Mouse (Mus musculus) limb, embryonic 14.5 days (tissue): ENCODE measurements at regions not wholly inside any gene's neighbourhood (a gene's known extent, or its start where the extent isn't known, plus 50 kb on each side); places are given as distances from the start of the nearest gene placed in this dataset.

Experiments
- ATAC-seq: fragments of 200-750 bp; cut with Nextera tagmentation; 2 replicates; pipeline ENCODE4 v1.8.0; 2017; ENCODE audit warnings: low read depth, moderate number of reproducible peaks, moderate TSS enrichment; ENCODE audit not compliant: low FRiP score
- DNase-seq: peaks from one replicate; pipeline ENCODE4 v3.0.0-alpha.2; 2015; ENCODE audit warnings: low spot score
- H3K27ac ChIP-seq: fragments of 300-500 bp; sonication (generic); replicated peaks from 2 replicates; pipeline ENCODE4 v1.5.1; 2014; ENCODE audit warnings: low read depth, mild to moderate bottlenecking, low read length, moderate library complexity, mixed read lengths
- H3K27me3 ChIP-seq: fragments of 300-500 bp; sonication (generic); 2 replicates; pipeline ENCODE4 v1.6.1; 2014; ENCODE audit warnings: low read length, mixed read lengths; ENCODE audit not compliant: control insufficient read depth, insufficient read depth
- H3K36me3 ChIP-seq: fragments of 300-500 bp; sonication (generic); 2 replicates; pipeline ENCODE4 v1.6.1; 2014; ENCODE audit warnings: mild to moderate bottlenecking, low read length, moderate library complexity, mixed read lengths; ENCODE audit not compliant: control insufficient read depth, insufficient read depth
- H3K4me1 ChIP-seq: fragments of 300-500 bp; sonication (generic); 2 replicates; pipeline ENCODE4 v1.6.1; 2014; ENCODE audit warnings: antibody characterized with exemption, low read length, mixed read lengths; ENCODE audit not compliant: control insufficient read depth, insufficient read depth
- H3K4me2 ChIP-seq: fragments of 300-500 bp; sonication (generic); replicated peaks from 2 replicates; pipeline ENCODE4 v1.6.1; 2014; ENCODE audit warnings: low read depth, mild to moderate bottlenecking, low read length, moderate library complexity; ENCODE audit not compliant: severe bottlenecking
- H3K4me3 ChIP-seq: fragments of 300-500 bp; sonication (generic); replicated peaks from 2 replicates; pipeline ENCODE4 v1.5.1; 2014; ENCODE audit warnings: low read length
- H3K9ac ChIP-seq: fragments of 300-500 bp; sonication (generic); 2 replicates; pipeline ENCODE4 v1.6.1; 2014; ENCODE audit warnings: mild to moderate bottlenecking, low read depth, low read length, moderate library complexity; ENCODE audit not compliant: severe bottlenecking
- H3K9me3 ChIP-seq: fragments of 300-500 bp; sonication (generic); 2 replicates; pipeline ENCODE4 v1.6.1; 2016; ENCODE audit warnings: low read length; ENCODE audit not compliant: control insufficient read depth
- POLR2A ChIP-seq: fragments of 200-500 bp; IDR thresholded peaks from 2 replicates; pipeline ENCODE4 v1.8.0; 2012; ENCODE audit warnings: inconsistent platforms, mild to moderate bottlenecking, moderate library complexity, borderline replicate concordance; ENCODE audit not compliant: insufficient read depth, insufficient read length; ENCODE audit errors: extremely low read depth
- WGBS: fragments of 180-500 bp; shearing (Covaris S2); extraction: QIAGEN DNeasy Blood & Tissue Kit; methylation state at CpG from one replicate; pipeline ENCODE4 v1.1.7; 2014; 5-methylcytosine and 5-hydroxymethylcytosine counted together

DNA sequence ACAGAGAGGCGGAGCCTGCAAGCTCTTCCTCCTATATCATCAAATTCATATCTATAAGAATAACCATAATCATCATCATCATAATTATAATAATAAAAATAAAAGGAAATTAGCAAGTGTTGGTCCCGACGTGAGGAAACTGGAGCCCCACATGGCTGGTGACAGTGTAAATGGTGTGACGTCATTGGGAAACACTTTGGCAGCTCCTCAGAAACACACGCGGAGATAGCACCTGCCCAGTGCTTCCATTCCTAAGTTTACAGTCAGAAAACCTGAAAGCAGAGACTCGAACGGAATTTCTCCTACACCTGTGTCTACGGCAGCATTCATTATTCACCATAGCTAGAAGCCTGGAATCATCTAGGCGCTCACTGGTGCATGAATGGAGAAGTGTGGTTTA is 115.2 kb upstream of the 1700012A03Rik start:
- Histone ChIP-seq H3K9ac (no peak overlapping the region), H3K4me1 (peaks cover 9% of the 10 kb centered on the region; the same call in 1 of the 2 replicates), H3K27ac (no peak overlapping the region), H3K4me2 (no peak overlapping the region), H3K4me3 (no peak overlapping the region), H3K36me3 (no peaks in the 10 kb centered on the region), H3K9me3 (no peaks in the 10 kb centered on the region), H3K27me3 (0 out of 2 replicates have a peak, but pooled peaks cover 5% of the 10 kb centered on the region)
- WGBS: 81% methylated on average over 10 of the region's 10 CpGs
- TF ChIP-seq POLR2A: no peak
- DNase-seq (no peak), ATAC-seq (no peak)

- H3K4me3 ChIP-seq: no peak overlapping the region
- no peak for TF ChIP-seq POLR2A
- H3K9ac ChIP-seq: no peak overlapping the region
- H3K9me3 ChIP-seq: no peaks in the 10 kb centered on the region
- ATAC-seq (no peak), DNase-seq (no peak)
- no peak overlapping the region for H3K4me2 ChIP-seq
- H3K36me3 ChIP-seq: no peaks in the 10 kb centered on the region
- 68% methylated on average over 8 of the region's 8 CpGs for WGBS
- peaks cover 9% of the 10 kb centered on the region; the same call in 1 of the 2 replicates for H3K4me1 ChIP-seq
- H3K27me3 ChIP-seq: 0 out of 2 replicates have a peak, but pooled peaks cover 3% of the 10 kb centered on the region
- no peak overlapping the region for H3K27ac ChIP-seq
Measured at GRCm38 (mm10) chr6:31933956-31934355, 116.1 kb upstream of the 1700012A03Rik start.

GRCm38 (mm10) chr6:31933364-31933763 is 116.7 kb upstream of the 1700012A03Rik start:
- Histone ChIP-seq H3K27ac (no peak overlapping the region), H3K4me3 (no peak overlapping the region), H3K9ac (no peak overlapping the region), H3K36me3 (no peaks in the 10 kb centered on the region), H3K9me3 (no peaks in the 10 kb centered on the region), H3K27me3 (no peaks in the 10 kb centered on the region), H3K4me2 (no peak overlapping the region), H3K4me1 (peaks cover 4% of the 10 kb centered on the region; the same call in 1 of the 2 replicates)
- DNase-seq: no peak
- no peak for TF ChIP-seq POLR2A
- ATAC-seq: no peak
- 59% methylated on average over 5 of the region's 5 CpGs for WGBS

DNA sequence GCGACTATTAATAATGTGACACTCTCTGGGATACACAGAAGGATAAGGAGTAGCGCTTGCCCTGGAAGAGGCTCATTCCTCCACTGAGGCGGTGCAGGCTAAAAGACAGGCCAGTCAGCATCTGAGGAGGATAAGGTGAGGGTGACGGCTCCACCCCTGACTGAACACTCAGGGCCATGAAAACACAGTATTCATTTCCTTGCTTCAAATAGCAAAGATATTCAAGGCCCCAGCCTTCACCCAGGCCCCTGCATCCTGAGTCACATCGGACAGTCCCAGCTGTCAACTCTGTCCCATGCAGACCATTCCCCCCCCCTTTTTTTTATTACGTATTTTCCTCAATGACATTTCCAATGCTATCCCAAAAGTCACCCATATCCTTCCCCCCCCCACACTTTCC is 118.9 kb upstream of the 1700012A03Rik start:
- peaks cover 3% of the 10 kb centered on the region; the same call in 1 of the 2 replicates for H3K4me1 ChIP-seq
- WGBS: 86% methylated on average over 6 of the region's 6 CpGs

DNA sequence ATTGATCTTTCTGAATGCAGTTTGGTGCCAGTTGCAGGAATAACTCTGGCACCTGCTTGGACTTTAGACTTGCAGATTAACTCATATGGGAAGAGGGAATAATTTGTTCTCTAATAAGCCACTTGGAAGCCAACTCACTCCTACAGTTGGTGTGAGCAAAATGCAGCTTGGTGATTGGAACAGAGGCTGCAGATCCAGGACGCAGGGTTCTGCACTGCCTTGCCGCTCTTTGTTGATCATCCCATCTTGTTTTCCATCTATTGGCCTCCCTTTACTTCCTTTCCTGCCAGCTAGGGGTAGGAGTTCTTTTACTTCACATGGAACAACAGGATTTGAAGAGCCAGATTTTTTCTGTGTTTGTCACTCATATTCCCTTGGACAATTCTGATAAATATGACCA is 120.9 kb upstream of the 1700012A03Rik start:
- Histone ChIP-seq H3K36me3 (no peaks in the 10 kb centered on the region), H3K27ac (no peak overlapping the region), H3K9me3 (no peaks in the 10 kb centered on the region), H3K4me1 (peaks cover 3% of the 10 kb centered on the region; the same call in 1 of the 2 replicates), H3K9ac (no peak overlapping the region), H3K4me3 (no peak overlapping the region), H3K4me2 (no peak overlapping the region), H3K27me3 (no peaks in the 10 kb centered on the region)
- DNase-seq: no peak
- TF ChIP-seq POLR2A: no peak
- no peak for ATAC-seq
- 96% methylated on average over 2 of the region's 2 CpGs for WGBS

More for the DNA sequence above, 118.9 kb upstream of the 1700012A03Rik start:
- H3K4me3 ChIP-seq: no peak overlapping the region
- no peaks in the 10 kb centered on the region for H3K9me3 ChIP-seq
- no peak for ATAC-seq
- H3K27ac ChIP-seq: no peak overlapping the region
- TF ChIP-seq POLR2A: no peak
- H3K9ac ChIP-seq: no peak overlapping the region
- H3K4me2 ChIP-seq: no peak overlapping the region
- H3K27me3 ChIP-seq: no peaks in the 10 kb centered on the region
- no peaks in the 10 kb centered on the region for H3K36me3 ChIP-seq
- no peak for DNase-seq

DNA sequence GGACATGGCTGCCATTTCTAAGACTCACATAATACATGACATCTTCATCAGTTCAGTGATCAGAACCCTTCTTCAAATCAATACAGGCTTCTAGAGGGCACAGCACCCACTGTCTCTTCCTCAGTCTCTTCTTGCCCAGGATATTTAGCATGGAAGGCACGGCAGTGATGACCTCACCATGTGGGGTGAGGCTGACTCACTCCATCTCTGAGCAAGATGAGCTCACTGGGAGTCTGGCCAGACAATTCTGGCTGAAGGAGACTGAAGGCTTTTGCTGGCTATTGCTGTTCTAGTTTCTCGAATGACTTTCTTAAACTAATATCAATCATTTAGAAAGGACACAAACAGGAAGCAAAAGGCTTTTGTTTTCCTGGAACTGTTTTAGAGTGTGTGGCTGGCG is 122.9 kb upstream of the 1700012A03Rik start:
- WGBS: 77% methylated on average over 3 of the region's 3 CpGs
- H3K36me3 ChIP-seq: no peaks in the 10 kb centered on the region
- no peak for ATAC-seq

More for the DNA sequence above, 122.9 kb upstream of the 1700012A03Rik start:
- Histone ChIP-seq H3K4me1 (no peaks in the 10 kb centered on the region), H3K4me2 (no peak overlapping the region), H3K27ac (no peak overlapping the region), H3K4me3 (no peak overlapping the region), H3K27me3 (no peaks in the 10 kb centered on the region), H3K9ac (no peak overlapping the region), H3K9me3 (no peaks in the 10 kb centered on the region)
- no peak for DNase-seq
- TF ChIP-seq POLR2A: no peak
